Mouse (Mus musculus): Measurements from ENCODE around the gene Nwd1. TPM values are rescaled to one million over a fixed set of nuclear protein-coding genes. Genes with fewer than 3 reads are reported as not detected.

Gene Nwd1
- polyA plus RNA-seq, 1 experiment = 25.2 TPM

- H3K4me1 ChIP-seq (replicated peaks; ENCODE audit: control insufficient read depth, insufficient read depth, low read length) = no peaks in the 10 kb centered on the region
- no peak overlapping the region for H3K4me3 ChIP-seq (ENCODE audit: control insufficient read depth, insufficient read depth, low read length)
- no peaks in the 10 kb centered on the region for H3K27me3 ChIP-seq (ENCODE audit: control insufficient read depth, insufficient read depth, low read length)
- peaks cover 87% of the 10 kb centered on the region for H3K36me3 ChIP-seq (ENCODE audit: control insufficient read depth, insufficient read depth, low read length)
- no peak overlapping the region for H3K27ac ChIP-seq (ENCODE audit: control insufficient read depth, insufficient read depth, low read length)
- DNase-seq = no peak
- no peak for TF ChIP-seq CTCF (IDR thresholded peaks at IDR 0.05; ENCODE audit: borderline replicate concordance, control insufficient read depth, extremely low read depth, insufficient read depth, low read length, poor library complexity)
- no peak for TF ChIP-seq POLR2A (IDR thresholded peaks at IDR 0.05; ENCODE audit: control insufficient read depth, extremely low read depth, insufficient read depth, low read length, poor library complexity)
- 98% methylated on average over 26 of the region's 26 CpGs for WGBS
Observed at GRCm38 (mm10) chr8:72749846-72750245, 103.3 kb downstream of the Nwd1 start.

DNA sequence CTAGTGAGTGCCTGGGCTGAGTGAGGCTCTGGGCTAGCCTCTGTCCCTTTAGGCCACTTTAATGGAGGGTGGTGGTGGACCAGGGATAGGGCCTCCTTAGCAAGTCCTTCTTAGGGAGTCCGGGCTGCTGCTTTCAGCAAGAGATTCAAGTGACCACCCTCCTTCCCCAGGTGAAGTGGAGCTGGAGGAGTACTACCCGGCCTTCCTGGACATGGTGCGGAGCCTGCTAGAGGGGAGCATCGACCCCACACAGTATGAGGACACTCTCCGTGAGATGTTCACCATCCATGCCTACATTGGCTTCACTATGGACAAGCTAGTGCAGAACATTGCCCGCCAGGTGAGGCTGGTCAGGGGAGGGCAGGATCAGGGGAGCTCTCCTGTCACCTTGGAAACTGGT lies 103.8 kb downstream of the Nwd1 start:
- H3K27ac ChIP-seq (ENCODE audit: control insufficient read depth, insufficient read depth, low read length) = no peak overlapping the region
- peaks cover 87% of the 10 kb centered on the region for H3K36me3 ChIP-seq (ENCODE audit: control insufficient read depth, insufficient read depth, low read length)
- no peaks in the 10 kb centered on the region for H3K4me1 ChIP-seq (replicated peaks; ENCODE audit: control insufficient read depth, insufficient read depth, low read length)
- H3K27me3 ChIP-seq (ENCODE audit: control insufficient read depth, insufficient read depth, low read length) = no peaks in the 10 kb centered on the region
- no peak overlapping the region for H3K4me3 ChIP-seq (ENCODE audit: control insufficient read depth, insufficient read depth, low read length)
- WGBS = 98% methylated on average over 6 of the region's 6 CpGs
- TF ChIP-seq CTCF (IDR thresholded peaks at IDR 0.05; ENCODE audit: borderline replicate concordance, control insufficient read depth, extremely low read depth, insufficient read depth, low read length, poor library complexity) = no peak
- no peak for TF ChIP-seq POLR2A (IDR thresholded peaks at IDR 0.05; ENCODE audit: control insufficient read depth, extremely low read depth, insufficient read depth, low read length, poor library complexity)
- no peak for DNase-seq

DNA sequence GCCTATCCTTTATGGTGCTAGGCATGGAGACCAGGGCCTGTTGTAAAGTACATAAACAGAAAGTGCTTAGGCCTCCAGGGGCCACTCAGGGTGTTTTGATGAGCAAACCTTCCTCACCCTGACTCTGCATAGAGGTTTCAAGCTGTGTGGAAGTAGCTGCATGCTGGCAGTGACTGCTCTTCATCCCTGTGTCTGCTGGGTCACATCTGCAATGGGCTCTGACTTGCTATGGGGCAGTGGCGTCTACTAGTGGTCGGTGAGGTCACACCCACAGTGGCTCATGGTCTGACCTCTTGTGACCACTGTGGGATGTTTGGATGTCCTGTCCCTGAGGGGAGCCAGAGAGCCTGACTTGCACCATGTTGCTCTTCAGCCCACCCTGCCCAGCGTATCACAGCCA lies 104.6 kb downstream of the Nwd1 start:
- WGBS = 90% methylated on average over 3 of the region's 3 CpGs

DNA sequence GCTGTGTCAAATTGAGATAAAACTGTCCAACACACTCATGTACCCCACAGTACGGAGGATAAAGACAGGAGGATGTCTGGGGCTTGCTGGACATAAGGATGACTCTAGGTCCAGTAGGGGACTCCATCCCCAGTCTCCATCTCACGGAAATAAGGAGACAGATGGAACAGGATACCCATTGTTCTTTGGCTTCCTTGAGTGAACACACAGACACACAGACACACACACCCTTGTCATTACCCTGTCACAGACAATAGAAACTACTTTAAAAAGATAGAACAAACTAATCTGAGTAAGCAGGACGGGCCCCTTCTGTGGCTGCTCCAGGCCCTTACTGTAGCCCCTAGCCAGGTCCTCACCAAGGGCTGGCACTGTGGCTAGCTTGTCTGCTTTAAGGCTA lies 105.8 kb downstream of the Nwd1 start:
- TF ChIP-seq POLR2A (IDR thresholded peaks at IDR 0.05; ENCODE audit: control insufficient read depth, extremely low read depth, insufficient read depth, low read length, poor library complexity) (no peak), CTCF (IDR thresholded peaks at IDR 0.05; ENCODE audit: borderline replicate concordance, control insufficient read depth, extremely low read depth, insufficient read depth, low read length, poor library complexity) (no peak)
- no peak for DNase-seq
- Histone ChIP-seq H3K27ac (ENCODE audit: control insufficient read depth, insufficient read depth, low read length) (no peak overlapping the region), H3K27me3 (ENCODE audit: control insufficient read depth, insufficient read depth, low read length) (no peaks in the 10 kb centered on the region), H3K36me3 (ENCODE audit: control insufficient read depth, insufficient read depth, low read length) (peaks cover 88% of the 10 kb centered on the region), H3K4me3 (ENCODE audit: control insufficient read depth, insufficient read depth, low read length) (no peak overlapping the region), H3K4me1 (replicated peaks; ENCODE audit: control insufficient read depth, insufficient read depth, low read length) (no peaks in the 10 kb centered on the region)
- 95% methylated on average over 3 of the region's 3 CpGs for whole genome bisulfite sequencing

More for the DNA sequence above, 104.6 kb downstream of the Nwd1 start:
- no peak overlapping the region for H3K27ac ChIP-seq (ENCODE audit: control insufficient read depth, insufficient read depth, low read length)
- H3K36me3 ChIP-seq (ENCODE audit: control insufficient read depth, insufficient read depth, low read length) = peaks cover 87% of the 10 kb centered on the region
- H3K27me3 ChIP-seq (ENCODE audit: control insufficient read depth, insufficient read depth, low read length) = no peaks in the 10 kb centered on the region
- no peaks in the 10 kb centered on the region for H3K4me1 ChIP-seq (replicated peaks; ENCODE audit: control insufficient read depth, insufficient read depth, low read length)
- no peak for TF ChIP-seq POLR2A (IDR thresholded peaks at IDR 0.05; ENCODE audit: control insufficient read depth, extremely low read depth, insufficient read depth, low read length, poor library complexity)
- no peak for TF ChIP-seq CTCF (IDR thresholded peaks at IDR 0.05; ENCODE audit: borderline replicate concordance, control insufficient read depth, extremely low read depth, insufficient read depth, low read length, poor library complexity)
- DNase-seq = no peak
- H3K4me3 ChIP-seq (ENCODE audit: control insufficient read depth, insufficient read depth, low read length) = no peak overlapping the region

GRCm38 (mm10) chr8:72753165-72753564 lies 106.7 kb downstream of the Nwd1 start:
- Histone ChIP-seq H3K27me3 (ENCODE audit: control insufficient read depth, insufficient read depth, low read length) (no peaks in the 10 kb centered on the region), H3K27ac (ENCODE audit: control insufficient read depth, insufficient read depth, low read length) (no peak overlapping the region), H3K4me1 (replicated peaks; ENCODE audit: control insufficient read depth, insufficient read depth, low read length) (no peaks in the 10 kb centered on the region), H3K4me3 (ENCODE audit: control insufficient read depth, insufficient read depth, low read length) (no peak overlapping the region), H3K36me3 (ENCODE audit: control insufficient read depth, insufficient read depth, low read length) (peaks cover 86% of the 10 kb centered on the region)
- 99% methylated on average over 9 of the region's 9 CpGs for WGBS
- DNase-seq = peak; percentile 0
- TF ChIP-seq POLR2A (IDR thresholded peaks at IDR 0.05; ENCODE audit: control insufficient read depth, extremely low read depth, insufficient read depth, low read length, poor library complexity) = no peak
- TF ChIP-seq CTCF (IDR thresholded peaks at IDR 0.05; ENCODE audit: borderline replicate concordance, control insufficient read depth, extremely low read depth, insufficient read depth, low read length, poor library complexity) = no peak

- Histone ChIP-seq H3K27ac (ENCODE audit: control insufficient read depth, insufficient read depth, low read length) (no peak overlapping the region), H3K27me3 (ENCODE audit: control insufficient read depth, insufficient read depth, low read length) (no peaks in the 10 kb centered on the region), H3K4me3 (ENCODE audit: control insufficient read depth, insufficient read depth, low read length) (no peak overlapping the region), H3K4me1 (replicated peaks; ENCODE audit: control insufficient read depth, insufficient read depth, low read length) (no peaks in the 10 kb centered on the region), H3K36me3 (ENCODE audit: control insufficient read depth, insufficient read depth, low read length) (peaks cover 81% of the 10 kb centered on the region)
- 96% methylated on average over 2 of the region's 2 CpGs for WGBS
- DNase-seq = peak; percentile 0
- no peak for TF ChIP-seq CTCF (IDR thresholded peaks at IDR 0.05; ENCODE audit: borderline replicate concordance, control insufficient read depth, extremely low read depth, insufficient read depth, low read length, poor library complexity)
- no peak for TF ChIP-seq POLR2A (IDR thresholded peaks at IDR 0.05; ENCODE audit: control insufficient read depth, extremely low read depth, insufficient read depth, low read length, poor library complexity)
Observed at GRCm38 (mm10) chr8:72753781-72754180, 107.3 kb downstream of the Nwd1 start.

DNA sequence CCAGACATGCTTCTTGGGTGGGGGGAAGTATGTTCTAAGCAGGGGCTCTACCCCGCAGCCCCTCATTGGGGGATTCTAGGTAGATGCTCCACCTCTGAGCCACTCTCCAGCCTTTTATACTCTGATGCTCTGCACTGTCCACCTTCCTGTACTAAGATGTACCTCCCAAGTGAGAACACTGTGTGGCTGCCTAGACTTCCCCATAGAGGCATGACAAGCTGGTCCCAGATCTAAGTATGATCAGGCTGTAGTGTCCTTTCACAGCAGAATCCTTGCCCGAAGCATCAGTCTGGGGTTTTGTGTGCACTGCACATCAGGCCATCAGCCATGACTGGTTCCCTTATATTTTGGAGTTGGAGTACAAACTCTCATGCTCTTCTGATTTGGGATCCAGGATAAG lies 109.5 kb downstream of the Nwd1 start:
- no peaks in the 10 kb centered on the region for H3K27me3 ChIP-seq (ENCODE audit: control insufficient read depth, insufficient read depth, low read length)
- H3K4me1 ChIP-seq (replicated peaks; ENCODE audit: control insufficient read depth, insufficient read depth, low read length) = peaks cover under 1% of the 10 kb centered on the region
- no peak for TF ChIP-seq CTCF (IDR thresholded peaks at IDR 0.05; ENCODE audit: borderline replicate concordance, control insufficient read depth, extremely low read depth, insufficient read depth, low read length, poor library complexity)
- TF ChIP-seq POLR2A (IDR thresholded peaks at IDR 0.05; ENCODE audit: control insufficient read depth, extremely low read depth, insufficient read depth, low read length, poor library complexity) = no peak
- DNase-seq = peak; percentile 0
- 98% methylated on average over 2 of the region's 2 CpGs for whole genome bisulfite sequencing
- no peak overlapping the region for H3K4me3 ChIP-seq (ENCODE audit: control insufficient read depth, insufficient read depth, low read length)
- H3K27ac ChIP-seq (ENCODE audit: control insufficient read depth, insufficient read depth, low read length) = no peak overlapping the region
- peaks cover 59% of the 10 kb centered on the region for H3K36me3 ChIP-seq (ENCODE audit: control insufficient read depth, insufficient read depth, low read length)

Data from thymus, adult 2 months (tissue).